ENCODE assay signal across 22 mouse cellular contexts in genomic region chr11:119519387-119519786, GRCm38 (mm10). TPM values are rescaled to one million over a fixed set of nuclear protein-coding genes. Genes with fewer than 3 reads are reported as not detected.
DNase-seq lines count a peak whose midpoint lies in the region; TF ChIP-seq lines count a peak whose summit lies in the region.
"Had no signal": no experiment of that assay in that cellular context is flagged by ENCODE, and none has a peak within 500 bp of the region (broad histone marks: within the 10 kb centered on the region; RNA-seq: fewer than 3 reads in every experiment).

No protein-coding gene starts in this region.

- H3K4me1 ChIP-seq in cortical plate, adult 2 months (ENCODE audit: control insufficient read depth, insufficient read depth, low read length): peaks cover 16% of the 10 kb centered on the region

- TF ChIP-seq CTCF in layer of hippocampus, adult 2 months (conservative IDR thresholded peaks at IDR 0.05): no peak
- TF ChIP-seq CTCF in cortical plate, adult 2 months (IDR thresholded peaks at IDR 0.05; ENCODE audit: extremely low read depth, insufficient read depth, low read length): no peak

- DNase-seq in cerebellum, adult 18-20 months: peak; percentile 38 to 48
- DNase-seq in cerebellum, adult 11 months: no peak
- no peak for DNase-seq in layer of hippocampus, adult 2 months (ENCODE audit: low spot score in 2 of 2)
- DNase-seq in layer of hippocampus, adult 9-10 months (ENCODE audit: low spot score): no peak
- DNase-seq: adrenal gland, adult 8-10 months; adrenal gland, postnatal 14 days; adrenal gland, postnatal 36 days; B cell, adult 2 months; cerebellum, adult 11-12 months; cerebellum, adult 8-10 months; cerebellum, adult 9-11 months; cerebellum, postnatal 25 days; forebrain, postnatal 0 days had no signal

- H3K4me3 ChIP-seq in layer of hippocampus, adult 2 months: no peak overlapping the region
- no peak overlapping the region for H3K4me3 ChIP-seq in cortical plate, adult 2 months (ENCODE audit: insufficient read depth, low read length)
- H3K4me3 ChIP-seq: embryonic facial prominence, embryonic 10.5 days; embryonic facial prominence, embryonic 12.5 days; forebrain, embryonic 13.5 days; forebrain, embryonic 15.5 days had no signal

- no peak for TF ChIP-seq POLR2A in cortical plate, adult 2 months (IDR thresholded peaks at IDR 0.05; ENCODE audit: extremely low read depth, insufficient read depth, low read length)

- H3K27ac ChIP-seq in layer of hippocampus, adult 2 months: peak overlapping the region; percentile 88
- peak overlapping the region; percentile 74; the same call in 1 of the 2 replicates for H3K27ac ChIP-seq in cortical plate, adult 2 months (ENCODE audit: insufficient read depth, low read length)
- H3K27ac ChIP-seq: embryonic facial prominence, embryonic 10.5 days; embryonic facial prominence, embryonic 12.5 days; forebrain, embryonic 13.5 days; forebrain, embryonic 15.5 days had no signal

RNA-seq across cellular contexts. Expression of gene Nptx1, which starts 28.2 kb away (rescaled TPM):
- total RNA-seq in layer of hippocampus, adult 2 months (2021): 100 to 1,000 TPM; 475 to 499 TPM
- polyA plus RNA-seq in cortical plate, adult 2 months (2012; rRNA removed): 118 and 134 TPM in 2 replicates
- total RNA-seq: common myeloid progenitor, adult 5-6 weeks had no signal
- polyA plus RNA-seq: activated CD4-positive, CD25-positive, alpha-beta regulatory T cell, adult 4 months; CD4-positive, CD25-positive, alpha-beta regulatory T cell, adult 4 months; G1E had no signal

RNA-seq across cellular contexts. Expression of gene Endov, which starts 28.2 kb away (rescaled TPM):
- total RNA-seq in layer of hippocampus, adult 2 months (2021): 10 to 100 TPM; 35.8 to 35.9 TPM
- 21.1 and 24.4 TPM in 2 replicates for polyA plus RNA-seq in cortical plate, adult 2 months (2012; rRNA removed)

Comparison
In these comparisons a context has a peak if more than half of its experiments do, and no peak if none do; other contexts are left out.
1. DNase-seq: peak in cerebellum, adult 18-20 months (2 of 2); none in cerebellum, adult 11 months (single experiment), layer of hippocampus, adult 2 months (0 of 2) and layer of hippocampus, adult 9-10 months (single experiment).